Mouse (Mus musculus) activated CD4-positive, CD25-positive, alpha-beta regulatory T cell, adult 9 weeks (primary cell): Measurements from ENCODE around the gene Olfr63. TPM values are rescaled to one million over a fixed set of nuclear protein-coding genes. Genes with fewer than 3 reads are reported as not detected.

Source experiments
- polyA plus RNA-seq: library from polyadenylated mRNA; unstranded; fragments of 100-300 nt; shearing (Covaris generic); gene quantifications from one replicate; pipeline ENCODE4 v1.2.1, GENCODE M21; 2017

Gene Olfr63
- 0.04 TPM for polyA plus RNA-seq

DNA sequence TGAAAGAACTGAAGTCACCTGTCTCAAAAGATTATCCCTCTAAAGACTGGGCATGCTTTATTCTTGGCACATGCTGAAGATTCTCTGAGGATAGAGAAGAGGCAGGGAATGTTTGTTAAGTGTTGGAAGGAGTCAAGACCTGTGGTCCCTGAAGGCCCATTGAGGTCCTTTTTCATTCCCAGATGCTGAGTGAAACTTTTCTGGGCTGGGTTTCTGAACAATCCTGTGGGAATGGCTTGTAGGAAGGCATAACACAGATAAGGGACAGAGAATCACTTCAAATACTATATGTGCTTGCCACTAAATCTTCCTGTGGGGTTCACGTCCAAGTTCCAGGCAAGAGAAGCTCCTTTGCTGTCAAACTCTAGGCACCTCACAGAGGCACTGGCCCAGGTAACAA, at the start of gene Olfr63:
Olfr63 (plus strand) TSS at position 301 of the 400 bp plus-strand sequence.

DNA sequence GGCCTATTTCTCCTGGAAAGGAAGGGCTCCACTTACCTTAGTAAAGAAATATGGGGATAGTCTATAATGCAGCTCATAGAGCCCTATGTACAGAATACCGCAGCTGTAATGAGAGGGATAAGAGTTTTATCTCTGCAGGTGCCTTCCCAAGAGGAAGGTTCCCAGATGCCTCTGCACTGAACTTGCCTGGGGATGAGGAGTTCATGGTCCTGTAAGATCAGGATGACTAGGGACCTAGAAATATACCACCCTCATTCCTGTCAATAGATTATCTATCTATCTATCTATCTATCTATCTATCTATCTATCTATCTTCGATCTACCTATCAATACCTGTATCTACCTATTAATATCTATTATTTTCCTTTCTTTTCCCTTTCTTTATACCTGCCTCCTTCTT, 42.9 kb upstream of the Olfr63 start, which contains the start of gene Olfr1564:
Olfr1564 (minus strand) TSS at position 101 of the 400 bp plus-strand sequence.

DNA sequence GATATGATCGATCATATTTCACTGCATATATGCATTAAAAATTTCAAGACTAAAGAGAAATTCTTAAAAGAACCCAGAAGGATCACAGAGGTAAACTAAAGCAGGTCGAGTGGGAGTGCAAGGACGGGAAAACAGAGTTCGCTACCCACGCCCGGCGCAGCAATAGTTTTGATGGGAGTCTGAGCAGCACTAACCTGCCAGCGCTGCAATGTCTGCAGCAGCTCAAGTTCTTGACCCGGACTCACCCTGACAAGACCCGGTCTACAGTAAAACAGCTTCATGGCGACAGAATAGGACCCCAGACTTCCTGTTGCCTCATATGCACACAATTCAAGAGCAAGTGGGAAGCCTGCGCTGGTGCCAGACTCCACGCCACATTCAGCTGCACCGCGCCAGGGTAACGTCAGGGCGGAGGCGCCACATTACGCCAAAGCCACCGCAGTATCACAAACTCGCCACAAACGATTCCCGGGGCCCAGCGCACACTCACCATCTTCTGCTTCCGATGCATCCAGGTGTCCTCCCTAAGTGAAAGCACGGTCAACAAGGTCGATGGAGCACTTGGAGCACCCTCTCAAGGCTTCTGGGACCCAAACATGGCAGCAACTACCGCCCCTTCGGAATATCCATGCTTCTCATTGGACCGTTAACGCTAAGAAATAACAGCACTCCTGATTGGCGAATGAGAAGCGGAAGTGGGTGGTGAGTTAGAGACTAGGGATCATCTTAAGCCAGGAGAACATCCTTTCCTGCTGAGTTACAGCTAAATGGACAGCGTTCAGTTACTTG, 9.8 kb upstream of the Olfr63 start, which contains the start of gene Zfp955a:
Zfp955a (minus strand) TSS at position 616 of the 789 bp plus-strand sequence.

DNA sequence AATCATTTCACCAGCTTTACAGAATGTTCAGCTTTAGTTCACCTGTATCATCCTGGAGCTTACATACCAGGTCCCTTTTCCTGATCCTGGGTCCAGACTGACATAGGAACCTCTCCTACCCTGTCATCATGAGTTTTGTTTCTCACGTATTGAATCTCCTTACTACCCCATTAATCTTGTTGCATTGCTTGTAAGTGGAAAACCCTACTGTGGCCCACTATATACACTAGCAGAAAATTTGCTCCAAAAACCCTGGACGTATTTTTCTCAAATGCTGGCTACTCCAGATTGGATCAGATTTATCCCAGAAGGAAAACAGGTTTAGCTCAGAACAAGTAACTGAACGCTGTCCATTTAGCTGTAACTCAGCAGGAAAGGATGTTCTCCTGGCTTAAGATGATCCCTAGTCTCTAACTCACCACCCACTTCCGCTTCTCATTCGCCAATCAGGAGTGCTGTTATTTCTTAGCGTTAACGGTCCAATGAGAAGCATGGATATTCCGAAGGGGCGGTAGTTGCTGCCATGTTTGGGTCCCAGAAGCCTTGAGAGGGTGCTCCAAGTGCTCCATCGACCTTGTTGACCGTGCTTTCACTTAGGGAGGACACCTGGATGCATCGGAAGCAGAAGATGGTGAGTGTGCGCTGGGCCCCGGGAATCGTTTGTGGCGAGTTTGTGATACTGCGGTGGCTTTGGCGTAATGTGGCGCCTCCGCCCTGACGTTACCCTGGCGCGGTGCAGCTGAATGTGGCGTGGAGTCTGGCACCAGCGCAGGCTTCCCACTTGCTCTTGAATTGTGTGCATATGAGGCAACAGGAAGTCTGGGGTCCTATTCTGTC, 24.8 kb downstream of the Olfr63 start, which contains the start of gene Zfp955b:
Zfp955b (plus strand) TSS at position 506 of the 837 bp plus-strand sequence.

Other genes with a start within 250 kb of the Olfr63 start
- gene Zfp763, start 231.3 kb upstream of the Olfr63 start, polyA plus RNA-seq: 7.9 TPM
- gene 4921501E09Rik, start 196.6 kb upstream of the Olfr63 start, polyA plus RNA-seq: not detected
- 8.2 TPM for gene Zfp563, start 175.4 kb upstream of the Olfr63 start, polyA plus RNA-seq
- gene Morc2b, start 125.0 kb upstream of the Olfr63 start, polyA plus RNA-seq: not detected
- not detected for gene Olfr55, start 96.2 kb upstream of the Olfr63 start, polyA plus RNA-seq
- not detected for gene Olfr239, start 73.4 kb upstream of the Olfr63 start, polyA plus RNA-seq
- not detected for gene Olfr1564, start 43.0 kb upstream of the Olfr63 start, polyA plus RNA-seq
- gene Zfp955a, start 9.5 kb upstream of the Olfr63 start, polyA plus RNA-seq: 18.7 TPM
- 12.8 TPM for gene Zfp955b, start 24.9 kb downstream of the Olfr63 start, polyA plus RNA-seq
- gene Zfp81, start 94.2 kb downstream of the Olfr63 start, polyA plus RNA-seq: 9.8 TPM
- gene Zfp101, start 130.0 kb downstream of the Olfr63 start, polyA plus RNA-seq: 7.7 TPM
- gene Actl9, start 168.2 kb downstream of the Olfr63 start, polyA plus RNA-seq: not detected